Mouse (Mus musculus): ENCODE results near the gene Gm45021. TPM values are rescaled to one million over a fixed set of nuclear protein-coding genes. Genes with fewer than 3 reads are reported as not detected.

The Gm45021 gene
- polyA plus RNA-seq, 1 experiment from 2014 or later: not detected

DNA sequence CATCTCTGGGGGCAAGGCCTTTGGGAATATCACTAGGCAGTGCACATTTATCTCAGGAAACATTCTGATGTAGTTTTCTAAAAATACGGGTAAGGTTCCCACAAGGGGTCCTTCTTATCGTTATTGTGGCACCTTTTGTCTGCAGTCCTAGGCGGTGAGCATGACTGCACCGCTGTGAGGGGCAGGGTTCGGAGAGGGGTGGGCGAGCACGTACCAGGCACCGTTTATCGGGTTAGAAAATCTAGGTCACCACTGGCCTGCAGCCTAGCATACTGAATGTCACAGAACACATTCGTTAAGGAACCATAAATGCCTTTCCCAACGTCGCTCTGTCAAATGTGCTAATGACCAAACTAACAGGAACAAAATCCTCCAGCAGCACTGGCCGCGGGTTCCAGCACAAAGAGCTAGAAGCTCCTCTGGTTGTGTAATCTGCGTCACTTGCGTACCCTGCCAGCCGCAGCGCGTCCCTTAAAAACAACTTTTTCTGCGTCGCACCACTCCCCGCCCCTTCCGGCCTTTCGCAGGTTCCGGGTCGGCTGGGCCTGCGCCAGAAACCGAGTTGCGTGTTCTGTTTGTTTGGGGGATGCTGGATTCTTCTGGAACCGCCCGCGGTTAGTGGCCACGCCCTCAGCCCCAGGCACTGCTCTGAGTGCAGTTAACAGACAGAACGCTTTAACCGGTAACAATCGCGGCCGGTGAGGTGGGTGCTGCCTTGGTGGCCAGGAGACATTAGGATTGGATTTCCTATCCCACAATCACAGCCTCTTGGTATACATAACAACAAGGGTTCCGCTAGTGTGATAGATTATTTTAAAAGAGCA is 34.9 kb upstream of the Gm45021 start, which contains the start of gene Lrrc61:
Gene Lrrc61, plus strand, starts transcription at position 517 of the 824 bp plus-strand sequence.
- Histone ChIP-seq H3K4me2 (peak within 1 kb of the TSS; percentile 76), H3K4me1 (replicated peaks) (peaks cover 17% of the 10 kb centered on the region), H3K4me3 (peak within 1 kb of the TSS; percentile 50), H3K27ac (replicated peaks) (peak within 1 kb of the TSS; percentile 97), H3K9ac (peak within 1 kb of the TSS; percentile 67), H3K36me3 (0 out of 2 replicates have a peak, but pooled peaks cover 6% of the 10 kb centered on the region), H3K9me3 (no peaks in the 10 kb centered on the region), H3K27me3 (no peaks in the 10 kb centered on the region)
- under 1% methylated on average over 39 of the region's 39 CpGs for WGBS
- peak; percentile 95 for ATAC-seq (ENCODE audit: low FRiP score, low read depth)

DNA sequence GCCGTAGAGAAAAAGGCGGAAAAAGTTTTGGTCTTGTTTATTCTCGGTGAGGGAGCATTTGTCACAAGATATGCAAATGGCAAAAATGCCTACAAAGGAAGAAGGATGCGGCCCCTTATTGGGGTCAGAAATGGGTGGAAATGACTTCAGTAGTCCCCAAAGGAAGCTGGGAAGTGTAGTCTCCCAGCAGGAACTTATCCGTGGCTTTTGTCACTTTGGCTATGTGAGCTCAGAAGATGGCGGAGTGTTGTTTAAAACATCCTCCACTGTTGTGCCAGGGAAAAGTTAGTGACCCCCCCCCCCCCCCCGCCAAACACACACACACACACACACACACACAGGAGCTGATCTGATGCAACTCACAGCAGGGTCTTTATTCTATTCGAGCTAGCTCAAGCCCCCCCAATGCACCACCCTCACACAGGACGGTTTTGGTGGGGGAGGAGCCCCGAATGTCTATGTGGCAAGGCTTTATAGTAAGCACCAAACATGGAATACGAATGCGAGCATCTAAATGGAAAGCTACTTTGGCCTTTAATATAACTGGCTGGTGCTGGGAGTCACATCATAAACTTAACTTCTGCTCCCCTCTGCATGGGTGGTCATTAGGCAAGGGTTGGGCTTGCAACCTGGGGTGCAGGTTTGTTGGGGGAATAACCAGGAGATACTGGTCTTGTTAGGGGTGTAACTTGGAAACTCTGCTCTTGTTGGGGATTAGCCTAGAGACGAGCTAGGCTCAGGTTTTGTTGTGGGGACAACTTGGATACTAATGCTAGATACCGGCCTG is 34.1 kb upstream of the Gm45021 start:
- no peaks in the 10 kb centered on the region for H3K9me3 ChIP-seq
- peaks cover 17% of the 10 kb centered on the region for H3K4me1 ChIP-seq (replicated peaks)
- H3K27ac ChIP-seq (replicated peaks): peak overlapping the region; percentile 97
- WGBS: 28% methylated on average over 14 of the region's 14 CpGs
- H3K9ac ChIP-seq: peak overlapping the region; percentile 67
- H3K4me3 ChIP-seq: peak overlapping the region; percentile 50
- ATAC-seq (ENCODE audit: low FRiP score, low read depth): peak; percentile 87
- H3K27me3 ChIP-seq: no peaks in the 10 kb centered on the region
- peak overlapping the region; percentile 76 for H3K4me2 ChIP-seq
- 0 out of 2 replicates have a peak, but pooled peaks cover 6% of the 10 kb centered on the region for H3K36me3 ChIP-seq

DNA sequence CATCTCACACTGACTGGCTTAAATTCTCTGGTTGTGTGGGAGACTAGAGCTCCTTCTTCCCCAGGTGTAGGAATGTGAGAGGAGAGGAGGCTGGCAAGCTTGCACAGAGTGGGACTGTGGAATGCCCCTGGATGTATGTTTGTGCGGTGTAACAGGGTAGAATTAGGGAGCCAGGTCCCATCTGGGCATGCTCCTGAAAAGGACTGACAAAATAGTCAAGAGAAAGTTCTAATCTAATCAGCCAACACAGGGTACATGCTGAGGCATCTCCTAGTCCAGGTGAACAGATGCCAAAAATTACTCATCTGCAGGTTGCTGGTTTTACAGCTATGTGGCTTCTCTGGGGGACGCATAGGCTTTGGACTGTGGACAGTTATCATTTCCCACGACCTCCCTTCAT is 33.5 kb upstream of the Gm45021 start:
- H3K9ac ChIP-seq: no peak overlapping the region
- H3K4me2 ChIP-seq: peak overlapping the region; percentile 76
- H3K36me3 ChIP-seq: 0 out of 2 replicates have a peak, but pooled peaks cover 8% of the 10 kb centered on the region
- H3K4me1 ChIP-seq (replicated peaks): peaks cover 17% of the 10 kb centered on the region
- no peak overlapping the region; the same call in 1 of the 2 replicates for H3K4me3 ChIP-seq
- no peaks in the 10 kb centered on the region for H3K27me3 ChIP-seq
- no peaks in the 10 kb centered on the region for H3K9me3 ChIP-seq
- ATAC-seq (ENCODE audit: low FRiP score, low read depth): no peak
- 88% methylated on average over 3 of the region's 3 CpGs for WGBS
- 0 out of 2 replicates have a peak overlapping the region, but pooled peaks have one; percentile 97 for H3K27ac ChIP-seq (replicated peaks)

DNA sequence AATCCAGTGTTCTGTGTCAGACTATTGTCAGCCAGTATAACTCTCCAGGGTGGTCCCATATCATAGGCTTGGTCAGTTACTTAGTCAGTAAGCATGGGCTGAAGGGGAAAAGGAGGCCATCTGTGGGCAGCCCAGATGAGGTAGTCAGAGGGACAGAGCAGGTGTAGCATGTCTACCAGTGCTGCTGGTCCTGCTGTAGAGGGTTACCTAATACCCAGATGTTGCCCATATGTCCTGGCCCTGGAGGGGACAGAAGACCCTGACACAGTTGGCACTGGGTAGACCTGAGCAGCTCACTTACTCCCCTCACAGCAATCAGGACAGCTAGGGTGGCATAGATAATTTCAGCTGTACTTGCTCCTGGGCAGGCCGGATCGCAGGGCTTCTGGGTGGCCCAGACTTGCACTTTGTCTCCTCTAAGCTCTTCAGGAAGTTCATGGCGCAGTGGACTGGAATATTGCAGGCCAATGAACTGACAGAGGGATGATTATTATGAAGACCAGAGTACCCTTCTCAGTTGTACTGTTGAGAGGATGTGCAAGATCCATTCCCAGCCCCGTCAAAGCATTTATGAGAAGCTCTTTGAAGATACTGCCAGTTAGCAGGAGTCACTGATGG is 23.6 kb upstream of the Gm45021 start:
- H3K4me3 ChIP-seq: no peak overlapping the region
- H3K4me1 ChIP-seq (replicated peaks): 0 out of 2 replicates have a peak, but pooled peaks cover 4% of the 10 kb centered on the region
- H3K36me3 ChIP-seq: peaks cover 22% of the 10 kb centered on the region
- no peaks in the 10 kb centered on the region for H3K27me3 ChIP-seq
- H3K9ac ChIP-seq: no peak overlapping the region
- no peaks in the 10 kb centered on the region for H3K9me3 ChIP-seq
- no peak overlapping the region for H3K4me2 ChIP-seq
- no peak for ATAC-seq (ENCODE audit: low FRiP score, low read depth)
- WGBS: 94% methylated on average over 4 of the region's 4 CpGs
- no peak overlapping the region for H3K27ac ChIP-seq (replicated peaks)

DNA sequence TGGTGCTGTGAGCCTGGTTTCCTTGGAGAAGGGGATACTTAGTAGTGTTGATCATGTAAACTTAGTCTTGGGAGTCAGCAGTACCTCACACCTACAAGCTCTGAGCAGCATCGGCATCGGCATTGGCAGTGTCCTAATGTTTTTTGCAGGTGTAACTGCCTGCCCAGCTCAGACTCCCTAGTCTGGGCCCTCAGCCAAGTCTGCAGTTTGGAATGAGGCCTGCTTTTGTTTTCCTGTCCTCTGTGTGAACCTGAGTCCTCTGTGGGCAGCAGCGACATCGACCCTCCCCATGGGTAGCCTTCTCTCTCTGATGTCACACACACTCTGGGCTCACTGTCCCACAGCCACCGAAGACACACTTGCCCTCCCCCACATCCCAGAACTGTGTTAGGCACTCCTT is 23.1 kb upstream of the Gm45021 start:
- no peak overlapping the region for H3K4me3 ChIP-seq
- H3K36me3 ChIP-seq: peaks cover 18% of the 10 kb centered on the region
- WGBS: 51% methylated on average over 5 of the region's 5 CpGs
- no peaks in the 10 kb centered on the region for H3K27me3 ChIP-seq
- no peak overlapping the region for H3K4me2 ChIP-seq
- no peak overlapping the region for H3K9ac ChIP-seq
- 0 out of 2 replicates have a peak, but pooled peaks cover 4% of the 10 kb centered on the region for H3K4me1 ChIP-seq (replicated peaks)
- H3K9me3 ChIP-seq: no peaks in the 10 kb centered on the region
- H3K27ac ChIP-seq (replicated peaks): no peak overlapping the region
- ATAC-seq (ENCODE audit: low FRiP score, low read depth): no peak

DNA sequence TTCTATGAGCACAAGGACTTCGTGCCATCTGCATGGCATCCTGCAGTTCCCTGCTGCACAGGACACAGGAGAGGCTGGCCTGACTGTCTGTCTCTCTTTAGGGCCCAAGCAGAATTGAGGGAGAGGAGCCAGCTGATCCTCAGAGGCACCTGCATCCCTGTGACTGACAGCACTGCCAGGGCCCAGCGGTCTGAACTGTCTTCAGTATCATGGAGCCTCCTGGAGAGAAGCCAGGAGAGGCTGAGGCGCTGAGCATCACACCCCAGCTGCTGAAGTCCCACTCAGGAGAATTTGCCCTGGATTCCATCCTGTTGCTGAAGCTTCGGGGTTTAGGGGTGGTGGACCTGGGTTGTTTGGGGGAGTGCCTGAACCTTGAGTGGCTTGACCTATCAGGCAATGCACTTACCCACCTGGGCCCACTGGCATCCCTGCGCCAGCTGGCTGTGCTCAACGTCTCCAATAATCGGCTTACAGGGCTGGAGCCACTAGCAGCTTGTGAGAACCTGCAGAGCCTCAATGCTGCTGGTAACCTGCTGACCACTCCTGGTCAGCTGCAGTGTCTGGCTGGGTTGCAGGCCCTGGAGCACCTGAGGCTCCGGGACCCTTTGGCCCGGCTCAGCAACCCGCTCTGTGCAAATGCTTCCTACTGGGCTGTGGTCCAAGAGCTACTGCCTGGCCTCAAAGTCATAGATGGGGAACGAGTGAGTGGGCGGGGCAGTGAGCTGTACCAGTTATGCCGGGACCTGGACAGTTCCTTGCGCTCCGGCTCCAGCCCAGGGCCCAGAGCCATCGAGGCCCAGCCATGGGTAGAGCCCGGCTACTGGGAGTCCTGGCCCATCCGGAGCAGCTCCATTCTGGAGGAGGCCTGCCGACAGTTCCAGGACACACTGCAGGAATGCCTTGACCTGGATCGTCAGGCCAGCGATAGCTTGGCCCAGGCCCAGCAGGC is 21.1 kb upstream of the Gm45021 start:
- Histone ChIP-seq H3K27me3 (no peaks in the 10 kb centered on the region), H3K4me3 (no peak overlapping the region), H3K4me2 (no peak overlapping the region), H3K9me3 (no peaks in the 10 kb centered on the region), H3K36me3 (peaks cover 12% of the 10 kb centered on the region), H3K4me1 (replicated peaks) (0 out of 2 replicates have a peak, but pooled peaks cover 4% of the 10 kb centered on the region), H3K27ac (replicated peaks) (0 out of 2 replicates have a peak overlapping the region, but pooled peaks have one; percentile 10), H3K9ac (no peak overlapping the region)
- 80% methylated on average over 21 of the region's 21 CpGs for WGBS
- ATAC-seq (ENCODE audit: low FRiP score, low read depth): peak; percentile 49; the same call in 1 of the 2 replicates

DNA sequence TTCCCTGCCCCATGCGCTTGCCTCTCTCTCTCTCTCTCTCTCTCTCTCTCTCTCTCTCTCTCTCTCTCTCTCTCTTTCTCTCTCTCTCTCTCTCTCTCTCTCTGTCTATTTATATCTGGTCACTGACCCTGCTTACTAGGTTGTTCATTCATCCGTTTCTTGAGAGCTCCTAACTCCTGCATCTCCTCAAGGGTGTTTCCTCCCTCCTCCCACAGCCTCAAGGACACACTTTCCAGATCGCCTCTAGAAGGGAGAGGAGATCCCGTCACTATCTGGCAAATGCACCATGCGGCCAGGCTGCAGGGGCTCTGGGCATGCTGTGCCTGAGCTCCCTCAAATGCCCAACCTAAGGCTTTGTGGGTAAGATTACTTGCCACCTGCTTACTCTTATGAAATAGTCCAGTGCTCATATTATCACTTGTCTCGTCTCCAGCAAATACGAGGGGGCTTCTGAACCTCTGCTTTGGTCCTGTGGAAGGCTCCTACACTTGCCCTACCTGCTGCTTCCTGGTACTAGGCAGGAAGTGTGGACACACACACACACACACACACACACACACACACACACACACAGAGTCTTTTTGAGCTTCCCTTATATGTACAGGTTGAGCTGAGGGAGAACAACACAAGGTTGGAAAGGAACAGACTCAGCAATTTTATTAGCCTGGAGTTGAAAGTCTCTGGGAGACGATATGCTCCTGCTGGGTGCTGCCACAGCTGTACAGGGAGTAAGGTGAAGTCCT is 20.2 kb upstream of the Gm45021 start:
- Histone ChIP-seq H3K27me3 (no peaks in the 10 kb centered on the region), H3K9ac (no peak overlapping the region), H3K4me2 (no peak overlapping the region), H3K27ac (replicated peaks) (no peak overlapping the region), H3K4me1 (replicated peaks) (0 out of 2 replicates have a peak, but pooled peaks cover 4% of the 10 kb centered on the region), H3K9me3 (no peaks in the 10 kb centered on the region), H3K36me3 (peaks cover 11% of the 10 kb centered on the region), H3K4me3 (no peak overlapping the region)
- 82% methylated on average over 8 of the region's 8 CpGs for WGBS
- ATAC-seq (ENCODE audit: low FRiP score, low read depth): no peak

DNA sequence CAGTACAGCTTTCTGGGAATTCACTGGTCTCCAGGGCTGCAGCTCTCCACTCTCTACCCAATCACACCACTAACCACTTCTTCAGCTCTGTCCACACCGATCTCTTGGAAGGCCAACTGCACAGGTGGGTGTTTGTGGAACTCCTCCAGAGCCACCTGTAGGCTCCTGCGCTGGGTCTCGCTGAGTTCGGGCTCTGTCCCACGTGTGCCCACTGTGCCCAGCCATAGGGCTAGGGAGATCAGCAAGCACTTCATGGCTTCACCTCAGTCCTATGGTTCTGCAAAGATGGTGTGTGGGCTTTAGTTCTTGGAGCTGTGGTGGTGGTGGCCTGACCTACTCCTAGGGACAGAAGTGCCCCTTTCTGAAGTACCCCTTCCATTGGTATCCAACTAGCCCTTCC is 17.4 kb upstream of the Gm45021 start:
- Histone ChIP-seq H3K27ac (replicated peaks) (no peak overlapping the region), H3K4me1 (replicated peaks) (0 out of 2 replicates have a peak, but pooled peaks cover 4% of the 10 kb centered on the region)

DNA sequence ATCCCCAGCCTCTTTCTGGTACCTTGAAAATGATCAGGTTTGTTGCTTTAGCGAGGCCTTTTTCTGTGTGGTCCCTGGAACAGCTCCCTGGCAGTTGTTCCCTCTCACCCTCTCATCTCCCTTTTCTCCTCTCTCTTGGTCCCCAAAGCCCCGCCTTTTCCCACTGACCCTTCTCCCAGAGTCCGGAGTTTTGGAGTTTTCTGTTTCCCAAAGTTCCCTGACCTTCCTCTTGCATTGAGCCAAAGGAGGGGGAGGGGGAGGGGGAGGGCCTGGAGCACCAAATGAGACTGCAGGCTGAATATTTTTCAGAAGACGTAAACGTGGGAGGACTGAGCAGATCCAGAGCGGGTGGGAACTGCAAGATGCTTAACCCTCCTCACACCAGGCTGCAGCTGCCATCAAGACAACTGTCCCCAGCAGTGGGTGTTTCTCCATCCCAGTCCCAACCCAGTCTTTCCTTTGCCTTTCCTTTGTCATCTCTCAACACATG is 16.8 kb upstream of the Gm45021 start, which contains the start of gene Rarres2:
Gene Rarres2, minus strand, starts transcription at position 218 of the 490 bp plus-strand sequence.
- no peak within 1 kb of the TSS for H3K4me2 ChIP-seq
- 0 out of 2 replicates have a peak, but pooled peaks cover 4% of the 10 kb centered on the region for H3K4me1 ChIP-seq (replicated peaks)
- no peak within 1 kb of the TSS for H3K4me3 ChIP-seq
- WGBS: 38% methylated on average over 6 of the region's 6 CpGs
- H3K9me3 ChIP-seq: no peaks in the 10 kb centered on the region
- no peak for ATAC-seq (ENCODE audit: low FRiP score, low read depth)
- H3K36me3 ChIP-seq: no peaks in the 10 kb centered on the region
- H3K9ac ChIP-seq: no peak within 1 kb of the TSS
- H3K27me3 ChIP-seq: no peaks in the 10 kb centered on the region
- H3K27ac ChIP-seq (replicated peaks): no peak within 1 kb of the TSS

More for the DNA sequence above, 17.4 kb upstream of the Gm45021 start:
- H3K4me3 ChIP-seq: no peak overlapping the region
- WGBS: 95% methylated on average over 5 of the region's 5 CpGs
- H3K4me2 ChIP-seq: no peak overlapping the region
- no peaks in the 10 kb centered on the region for H3K9me3 ChIP-seq
- H3K36me3 ChIP-seq: no peaks in the 10 kb centered on the region
- no peak overlapping the region for H3K9ac ChIP-seq
- ATAC-seq (ENCODE audit: low FRiP score, low read depth): no peak
- H3K27me3 ChIP-seq: no peaks in the 10 kb centered on the region

DNA sequence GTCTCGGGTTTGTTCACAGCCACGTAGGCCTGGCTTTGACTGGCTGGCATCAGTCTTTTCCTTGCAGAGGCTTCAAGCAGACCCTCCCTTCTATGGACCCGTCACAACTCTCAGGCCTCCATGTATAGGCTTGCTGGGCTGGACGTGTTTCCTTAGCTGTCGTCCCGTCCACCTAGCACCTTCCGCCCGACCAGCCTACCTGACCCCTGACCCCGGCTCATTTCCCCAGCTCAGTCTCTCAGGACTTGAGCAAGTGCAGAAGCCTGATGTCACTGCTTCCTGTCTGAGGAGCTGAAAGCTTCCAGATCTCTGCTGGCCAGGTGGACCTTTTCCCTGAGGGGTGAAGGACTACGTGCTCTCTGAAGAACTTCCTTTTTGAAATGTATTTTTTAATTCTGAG is 16.1 kb upstream of the Gm45021 start:
- Histone ChIP-seq H3K9me3 (no peaks in the 10 kb centered on the region), H3K4me3 (no peak overlapping the region), H3K27me3 (no peaks in the 10 kb centered on the region), H3K36me3 (no peaks in the 10 kb centered on the region), H3K4me2 (no peak overlapping the region), H3K4me1 (replicated peaks) (0 out of 2 replicates have a peak, but pooled peaks cover 4% of the 10 kb centered on the region), H3K9ac (no peak overlapping the region), H3K27ac (replicated peaks) (no peak overlapping the region)
- no peak for ATAC-seq (ENCODE audit: low FRiP score, low read depth)
- 74% methylated on average over 10 of the region's 10 CpGs for WGBS
